Mouse (Mus musculus) cortical plate, adult 2 months (tissue): ENCODE results near the gene Hoxa10. TPM values are rescaled to one million over a fixed set of nuclear protein-coding genes. Genes with fewer than 3 reads are reported as not detected.

Experiments
- H3K27ac ChIP-seq: fragments of 200-500 bp; 2 replicates; pipeline ENCODE4 v1.5.1; 2012; ENCODE audit warnings: low read length, control low read depth, inconsistent platforms; ENCODE audit not compliant: insufficient read depth
- H3K4me1 ChIP-seq: fragments of 200-500 bp; 2 replicates; pipeline ENCODE4 v1.6.1; 2011; ENCODE audit warnings: low read length; ENCODE audit not compliant: control insufficient read depth, insufficient read depth
- H3K4me3 ChIP-seq: fragments of 200-500 bp; 2 replicates; pipeline ENCODE4 v1.5.1; 2011; ENCODE audit warnings: mild to moderate bottlenecking, low read length, control low read depth; ENCODE audit not compliant: insufficient read depth
- CTCF ChIP-seq: fragments of 200-500 bp; IDR thresholded peaks from 2 replicates; pipeline ENCODE4 v1.5.1; 2011; ENCODE audit warnings: mild to moderate bottlenecking, control low read depth, low read length; ENCODE audit not compliant: insufficient read depth; ENCODE audit errors: extremely low read depth
- POLR2A ChIP-seq: fragments of 200-500 bp; IDR thresholded peaks from 2 replicates; pipeline ENCODE4 v1.6.1; 2011; ENCODE audit warnings: mild to moderate bottlenecking, low read length, control low read depth; ENCODE audit not compliant: insufficient read depth; ENCODE audit errors: extremely low read depth
- polyA plus RNA-seq: library from polyadenylated mRNA; depleted of rRNA; stranded (reverse); fragments of >200 nt; gene quantifications from 2 replicates; pipeline ENCODE4 v1.2.3, GENCODE M21; 2012

Hoxa10 gene
- polyA plus RNA-seq, 1 experiment: not detected

GRCm38 (mm10) chr6:52262463-52263320, 22.0 kb upstream of the Hoxa10 start:
- Histone ChIP-seq H3K4me3 (no peak overlapping the region), H3K4me1 (no peaks in the 10 kb centered on the region), H3K27ac (no peak overlapping the region)
- no peak for TF ChIP-seq POLR2A
- no peak for TF ChIP-seq CTCF

- no peak overlapping the region for H3K4me3 ChIP-seq
- no peak overlapping the region for H3K27ac ChIP-seq
- TF ChIP-seq CTCF: no peak
- TF ChIP-seq POLR2A: no peak
- H3K4me1 ChIP-seq: no peaks in the 10 kb centered on the region
Observed at GRCm38 (mm10) chr6:52261751-52262462, 21.3 kb upstream of the Hoxa10 start.

DNA sequence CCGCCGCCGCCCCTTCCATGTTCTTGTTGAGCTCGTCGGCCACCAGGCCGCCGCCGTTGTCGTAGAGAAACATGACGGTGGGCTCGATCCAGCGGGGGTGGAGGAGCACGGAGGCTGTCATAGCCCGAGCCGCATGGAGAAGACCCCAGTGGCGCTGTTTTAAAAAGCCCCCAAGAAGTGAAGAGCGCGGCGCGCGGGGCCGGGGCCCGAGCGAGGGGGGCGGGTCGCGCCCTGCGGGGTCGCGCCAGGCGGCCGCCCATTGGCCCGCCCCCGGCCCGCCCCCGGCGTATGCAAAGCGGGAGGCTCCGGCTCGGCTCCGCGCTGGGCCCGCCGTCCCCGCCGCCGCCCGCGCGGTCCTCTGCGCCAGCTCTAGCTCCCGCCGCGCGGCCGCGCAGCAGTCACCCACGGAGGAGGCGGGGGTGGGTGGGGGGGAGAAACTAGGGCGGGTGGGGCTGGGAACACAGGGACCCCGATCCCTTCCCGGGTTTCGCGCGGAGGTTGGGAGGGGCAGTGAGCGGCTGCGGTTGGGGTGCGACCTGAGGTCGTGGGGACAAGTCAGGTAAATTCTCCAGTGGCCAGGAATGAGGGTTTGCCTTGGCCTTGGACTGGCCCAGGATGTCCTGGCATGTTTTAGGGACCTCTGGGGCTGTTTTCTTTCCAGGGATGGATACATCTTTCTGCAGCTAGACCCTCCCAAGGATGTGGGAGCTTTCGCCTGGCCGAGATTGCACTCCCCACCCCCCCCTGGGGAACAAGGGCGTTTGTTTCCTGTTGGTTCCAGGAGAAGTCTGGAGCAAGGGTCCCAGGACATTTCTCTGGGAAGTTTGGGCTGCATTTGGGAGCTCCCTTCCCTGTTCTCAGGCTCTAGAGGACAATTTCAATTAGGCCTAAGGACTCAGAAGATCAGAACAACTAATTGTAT, 20.3 kb upstream of the Hoxa10 start, which contains the start of gene Hoxa13:
Hoxa13 (minus strand) TSS at position 227 of the 922 bp plus-strand sequence.
- no peak for TF ChIP-seq CTCF
- no peak for TF ChIP-seq POLR2A
- Histone ChIP-seq H3K27ac (no peak within 1 kb of the TSS), H3K4me3 (no peak within 1 kb of the TSS), H3K4me1 (no peaks in the 10 kb centered on the region)

GRCm38 (mm10) chr6:52259811-52260261, 19.2 kb upstream of the Hoxa10 start:
- Histone ChIP-seq H3K4me3 (no peak overlapping the region), H3K4me1 (no peaks in the 10 kb centered on the region), H3K27ac (no peak overlapping the region)
- TF ChIP-seq POLR2A (no peak), CTCF (no peak)

GRCm38 (mm10) chr6:52259081-52259790, 18.6 kb upstream of the Hoxa10 start:
- TF ChIP-seq POLR2A: no peak
- H3K27ac ChIP-seq: no peak overlapping the region
- no peaks in the 10 kb centered on the region for H3K4me1 ChIP-seq
- H3K4me3 ChIP-seq: no peak overlapping the region

GRCm38 (mm10) chr6:52256956-52257355, 16.3 kb upstream of the Hoxa10 start:
- H3K4me1 ChIP-seq: no peaks in the 10 kb centered on the region
- no peak overlapping the region for H3K27ac ChIP-seq
- TF ChIP-seq POLR2A (no peak), CTCF (peak; percentile 78)
- no peak overlapping the region for H3K4me3 ChIP-seq

GRCm38 (mm10) chr6:52253511-52254500, 13.2 kb upstream of the Hoxa10 start:
- H3K4me3 ChIP-seq: no peak overlapping the region
- no peaks in the 10 kb centered on the region for H3K4me1 ChIP-seq
- no peak for TF ChIP-seq CTCF
- TF ChIP-seq POLR2A: no peak
- no peak overlapping the region for H3K27ac ChIP-seq
